Mouse (Mus musculus): ENCODE measurements around the gene Nostrin. TPM values are rescaled to one million over a fixed set of nuclear protein-coding genes. Genes with fewer than 3 reads are reported as not detected.

Nostrin gene
- polyA plus RNA-seq, 1 experiment from 2014 or later, result 18.7 TPM

GRCm38 (mm10) chr2:69156283-69156682 is 20.7 kb downstream of the Nostrin start:
- no peaks in the 10 kb centered on the region for H3K4me1 ChIP-seq (replicated peaks; ENCODE audit: control insufficient read depth, insufficient read depth)
- no peak overlapping the region for H3K4me3 ChIP-seq (ENCODE audit: low read depth, low read length)
- 53% methylated on average over 7 of the region's 7 CpGs for WGBS
- H3K4me2 ChIP-seq (replicated peaks; ENCODE audit: low read depth), result no peak overlapping the region
- H3K27me3 ChIP-seq (ENCODE audit: control insufficient read depth, insufficient read depth, low read length), result no peaks in the 10 kb centered on the region
- H3K9ac ChIP-seq (ENCODE audit: low read length), result no peak overlapping the region
- H3K36me3 ChIP-seq (ENCODE audit: control insufficient read depth, insufficient read depth, low read length), result no peaks in the 10 kb centered on the region
- ATAC-seq (ENCODE audit: low FRiP score, low TSS enrichment) (no peak), DNase-seq (ENCODE audit: low spot score) (no peak)
- H3K9me3 ChIP-seq (ENCODE audit: control insufficient read depth, low read length), result no peaks in the 10 kb centered on the region
- no peak overlapping the region for H3K27ac ChIP-seq (replicated peaks)
- TF ChIP-seq CTCF (IDR thresholded peaks at IDR 0.05; ENCODE audit: low read depth), result no peak

GRCm38 (mm10) chr2:69158907-69159306 is 23.3 kb downstream of the Nostrin start:
- Histone ChIP-seq H3K36me3 (ENCODE audit: control insufficient read depth, insufficient read depth, low read length) (no peaks in the 10 kb centered on the region), H3K9ac (ENCODE audit: low read length) (no peak overlapping the region), H3K4me2 (replicated peaks; ENCODE audit: low read depth) (no peak overlapping the region), H3K4me1 (replicated peaks; ENCODE audit: control insufficient read depth, insufficient read depth) (no peaks in the 10 kb centered on the region), H3K27me3 (ENCODE audit: control insufficient read depth, insufficient read depth, low read length) (no peaks in the 10 kb centered on the region), H3K4me3 (ENCODE audit: low read depth, low read length) (no peak overlapping the region), H3K27ac (replicated peaks) (no peak overlapping the region), H3K9me3 (ENCODE audit: control insufficient read depth, low read length) (no peaks in the 10 kb centered on the region)
- ATAC-seq (ENCODE audit: low FRiP score, low TSS enrichment) (no peak), DNase-seq (ENCODE audit: low spot score) (no peak)
- TF ChIP-seq CTCF (IDR thresholded peaks at IDR 0.05; ENCODE audit: low read depth) (no peak), EP300 (optimal IDR thresholded peaks at IDR 0.05) (no peak)

GRCm38 (mm10) chr2:69170395-69171077 is 34.9 kb downstream of the Nostrin start:
- Histone ChIP-seq H3K9me3 (ENCODE audit: control insufficient read depth, low read length) (no peaks in the 10 kb centered on the region), H3K4me2 (replicated peaks; ENCODE audit: low read depth) (no peak overlapping the region), H3K36me3 (ENCODE audit: control insufficient read depth, insufficient read depth, low read length) (no peaks in the 10 kb centered on the region), H3K27me3 (ENCODE audit: control insufficient read depth, insufficient read depth, low read length) (no peaks in the 10 kb centered on the region), H3K9ac (ENCODE audit: low read length) (no peak overlapping the region), H3K4me1 (replicated peaks; ENCODE audit: control insufficient read depth, insufficient read depth) (no peaks in the 10 kb centered on the region), H3K4me3 (ENCODE audit: low read depth, low read length) (no peak overlapping the region), H3K27ac (replicated peaks) (no peak overlapping the region)
- ATAC-seq (ENCODE audit: low FRiP score, low TSS enrichment) (no peak), DNase-seq (ENCODE audit: low spot score) (no peak)
- TF ChIP-seq CTCF (IDR thresholded peaks at IDR 0.05; ENCODE audit: low read depth), result no peak
- no peak for TF ChIP-seq EP300 (optimal IDR thresholded peaks at IDR 0.05)
- 57% methylated on average over 9 of the region's 9 CpGs for WGBS

GRCm38 (mm10) chr2:69175296-69175695 is 39.7 kb downstream of the Nostrin start:
- no peak overlapping the region for H3K9ac ChIP-seq (ENCODE audit: low read length)
- H3K4me3 ChIP-seq (ENCODE audit: low read depth, low read length), result no peak overlapping the region
- DNase-seq (ENCODE audit: low spot score) (no peak), ATAC-seq (ENCODE audit: low FRiP score, low TSS enrichment) (no peak)
- H3K4me1 ChIP-seq (replicated peaks; ENCODE audit: control insufficient read depth, insufficient read depth), result no peaks in the 10 kb centered on the region
- H3K27ac ChIP-seq (replicated peaks), result no peak overlapping the region
- no peaks in the 10 kb centered on the region for H3K9me3 ChIP-seq (ENCODE audit: control insufficient read depth, low read length)
- H3K27me3 ChIP-seq (ENCODE audit: control insufficient read depth, insufficient read depth, low read length), result no peaks in the 10 kb centered on the region
- 67% methylated on average over 5 of the region's 5 CpGs for WGBS
- no peaks in the 10 kb centered on the region for H3K36me3 ChIP-seq (ENCODE audit: control insufficient read depth, insufficient read depth, low read length)
- H3K4me2 ChIP-seq (replicated peaks; ENCODE audit: low read depth), result no peak overlapping the region
- TF ChIP-seq CTCF (IDR thresholded peaks at IDR 0.05; ENCODE audit: low read depth) (no peak), EP300 (optimal IDR thresholded peaks at IDR 0.05) (no peak)

- 89% methylated on average over 4 of the region's 4 CpGs for WGBS
- no peak for ATAC-seq (ENCODE audit: low FRiP score, low TSS enrichment)
- no peak overlapping the region for H3K4me3 ChIP-seq (ENCODE audit: low read depth, low read length)
- no peak for TF ChIP-seq EP300 (optimal IDR thresholded peaks at IDR 0.05)
- TF ChIP-seq CTCF (IDR thresholded peaks at IDR 0.05; ENCODE audit: low read depth), result no peak
- no peak for DNase-seq (ENCODE audit: low spot score)
- no peaks in the 10 kb centered on the region for H3K4me1 ChIP-seq (replicated peaks; ENCODE audit: control insufficient read depth, insufficient read depth)
- H3K36me3 ChIP-seq (ENCODE audit: control insufficient read depth, insufficient read depth, low read length), result no peaks in the 10 kb centered on the region
- H3K4me2 ChIP-seq (replicated peaks; ENCODE audit: low read depth), result no peak overlapping the region
- no peaks in the 10 kb centered on the region for H3K9me3 ChIP-seq (ENCODE audit: control insufficient read depth, low read length)
- no peak overlapping the region for H3K9ac ChIP-seq (ENCODE audit: low read length)
- H3K27ac ChIP-seq (replicated peaks), result no peak overlapping the region
- no peaks in the 10 kb centered on the region for H3K27me3 ChIP-seq (ENCODE audit: control insufficient read depth, insufficient read depth, low read length)
Observed at GRCm38 (mm10) chr2:69179721-69180120, 44.1 kb downstream of the Nostrin start.

GRCm38 (mm10) chr2:69187990-69188389 is 52.4 kb downstream of the Nostrin start:
- TF ChIP-seq EP300 (optimal IDR thresholded peaks at IDR 0.05), result no peak
- TF ChIP-seq CTCF (IDR thresholded peaks at IDR 0.05; ENCODE audit: low read depth), result no peak
- ATAC-seq (ENCODE audit: low FRiP score, low TSS enrichment), result 0 out of 2 replicates have a peak, but pooled peaks have one; percentile 18
- 100% methylated on average over 2 of the region's 2 CpGs for WGBS
- H3K4me2 ChIP-seq (replicated peaks; ENCODE audit: low read depth), result no peak overlapping the region
- H3K9me3 ChIP-seq (ENCODE audit: control insufficient read depth, low read length), result no peaks in the 10 kb centered on the region
- DNase-seq (ENCODE audit: low spot score), result no peak
- no peaks in the 10 kb centered on the region for H3K4me1 ChIP-seq (replicated peaks; ENCODE audit: control insufficient read depth, insufficient read depth)
- H3K36me3 ChIP-seq (ENCODE audit: control insufficient read depth, insufficient read depth, low read length), result peaks cover 8% of the 10 kb centered on the region; the same call in 1 of the 2 replicates
- H3K27me3 ChIP-seq (ENCODE audit: control insufficient read depth, insufficient read depth, low read length), result no peaks in the 10 kb centered on the region
- no peak overlapping the region for H3K4me3 ChIP-seq (ENCODE audit: low read depth, low read length)
- no peak overlapping the region for H3K9ac ChIP-seq (ENCODE audit: low read length)
- H3K27ac ChIP-seq (replicated peaks), result no peak overlapping the region
